Mouse (Mus musculus) ES-E14 (cell line): ENCODE results near the gene Madcam1.

ENCODE experiments used
- CHD2 ChIP-seq: IDR thresholded peaks from 2 replicates; pipeline ENCODE4 v1.6.1; 2014; ENCODE audit warnings: mild to moderate bottlenecking, low read depth, low read length, inconsistent platforms
- HCFC1 ChIP-seq: IDR thresholded peaks from 2 replicates; pipeline ENCODE4 v1.6.1; 2012; ENCODE audit warnings: low read length, inconsistent platforms, borderline replicate concordance; ENCODE audit not compliant: insufficient read depth
- MAFK ChIP-seq: IDR thresholded peaks from 2 replicates; pipeline ENCODE4 v1.6.1; 2014; ENCODE audit warnings: mild to moderate bottlenecking, low read depth, low read length, inconsistent platforms; ENCODE audit not compliant: insufficient read depth
- ZC3H11A ChIP-seq: IDR thresholded peaks from 2 replicates; pipeline ENCODE4 v1.6.1; 2012; ENCODE audit warnings: low read depth, mild to moderate bottlenecking, inconsistent platforms, low read length, borderline replicate concordance
- ZNF384 ChIP-seq: IDR thresholded peaks from 2 replicates; pipeline ENCODE4 v1.6.1; 2012; ENCODE audit warnings: low read depth, low read length, inconsistent platforms

GRCm38 (mm10) chr10:79660298-79660697 lies 4.1 kb upstream of the Madcam1 start:
- no peak for TF ChIP-seq ZC3H11A
- no peak for TF ChIP-seq MAFK
- no peak for TF ChIP-seq CHD2
- TF ChIP-seq ZNF384 = no peak
- no peak for TF ChIP-seq HCFC1
